Mouse (Mus musculus) kidney, postnatal 36 days (tissue): ENCODE data around the gene Selp.

Experiments used
- DNase-seq, 2 experiments: peaks; one replicate each; pipeline ENCODE4 v3.0.0; 2021 to 2022; ENCODE audit warnings: mixed read lengths in 2 of 2

Gene Selp

GRCm38 (mm10) chr1:164119892-164120776, 5.1 kb downstream of the Selp start:
- DNase-seq, result no peak

DNA sequence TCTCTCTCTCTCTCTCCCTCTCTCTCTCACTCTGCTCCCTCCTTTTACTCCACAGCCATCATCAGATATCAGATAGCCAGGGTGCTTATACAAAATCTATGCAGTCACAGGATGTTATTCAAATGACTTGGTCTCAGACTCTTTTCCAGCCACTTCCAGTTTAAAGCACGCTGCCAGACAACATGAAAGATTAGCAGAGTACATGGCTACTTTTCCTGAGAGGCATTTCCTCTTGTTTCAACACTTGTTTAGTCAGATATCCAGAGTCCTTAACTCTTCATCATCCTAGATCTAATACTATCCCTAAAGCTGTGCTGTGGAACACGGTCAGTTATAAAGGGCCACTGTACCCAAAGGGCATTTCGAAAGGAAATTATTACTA, 5.7 kb downstream of the Selp start:
- no peak for DNase-seq

GRCm38 (mm10) chr1:164123836-164124235, 8.8 kb downstream of the Selp start:
- DNase-seq, result no peak

- no peak for DNase-seq
These were observed 14.9 kb downstream of the Selp start for GRCm38 (mm10) chr1:164130013-164130412.

- DNase-seq, result no peak
These were observed 17.5 kb downstream of the Selp start for GRCm38 (mm10) chr1:164132609-164133008.

GRCm38 (mm10) chr1:164134101-164134500, 19.0 kb downstream of the Selp start:
- DNase-seq, result no peak

DNA sequence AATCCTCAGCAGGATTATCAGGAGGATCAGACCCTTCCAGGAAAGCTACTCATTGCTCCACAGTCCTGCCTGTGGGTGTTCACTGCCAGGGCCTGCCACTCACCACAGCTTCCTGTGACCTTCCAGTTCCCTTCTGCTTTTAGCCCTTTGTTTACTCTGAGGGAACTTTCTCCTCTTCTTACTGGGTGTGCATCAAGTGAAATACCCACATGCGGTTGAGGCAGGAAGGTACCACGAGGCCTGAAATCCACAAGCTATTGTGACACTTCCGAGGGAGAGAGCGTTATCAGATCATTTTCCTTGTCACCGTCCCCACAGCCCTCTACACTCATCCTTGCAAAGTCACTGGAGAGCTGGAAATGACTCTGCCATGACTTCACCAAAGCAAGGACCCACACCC, 20.3 kb downstream of the Selp start:
- DNase-seq, result no peak

GRCm38 (mm10) chr1:164135960-164136359, 20.9 kb downstream of the Selp start:
- no peak for DNase-seq

GRCm38 (mm10) chr1:164136636-164137035, 21.6 kb downstream of the Selp start:
- no peak for DNase-seq

DNA sequence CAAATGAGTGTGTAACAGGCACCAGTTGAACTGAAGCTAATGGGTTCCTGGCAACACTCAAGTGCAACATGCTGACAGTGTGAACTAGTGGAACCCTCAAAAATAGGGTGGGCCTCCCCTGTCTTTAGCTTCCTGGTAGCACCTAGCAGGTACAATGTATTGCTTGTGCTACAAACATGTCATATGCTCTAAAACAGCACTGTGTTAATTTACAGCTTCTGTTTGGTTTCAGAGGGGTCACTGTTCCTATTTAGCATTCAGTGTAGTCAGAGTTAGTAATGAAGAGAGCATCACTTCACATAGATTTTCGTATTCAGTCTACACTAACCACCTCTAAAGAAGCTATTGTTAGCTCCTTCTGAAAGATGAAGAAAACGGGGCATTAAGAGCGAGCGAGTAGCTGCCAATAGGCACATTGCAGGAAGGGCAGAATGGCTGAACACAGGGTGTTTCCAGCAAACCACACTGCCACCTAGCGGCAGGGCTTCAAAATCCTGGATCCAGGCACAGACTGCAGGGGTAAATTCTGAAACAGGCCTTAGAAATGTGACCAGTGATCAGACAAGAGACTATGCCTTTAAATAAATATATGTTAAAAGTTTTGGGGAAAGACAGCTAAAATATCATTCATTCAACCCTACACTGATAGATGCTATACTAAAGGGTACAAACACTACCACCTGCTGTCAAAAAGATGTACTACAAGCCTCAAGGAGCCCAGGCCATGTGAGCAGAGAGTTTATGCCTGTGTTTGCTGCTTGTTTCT, 23.5 kb downstream of the Selp start:
- peak; percentile 69 to 91 for DNase-seq

GRCm38 (mm10) chr1:164139464-164139863, 24.4 kb downstream of the Selp start:
- no peak for DNase-seq

GRCm38 (mm10) chr1:164149083-164149482, 34.0 kb downstream of the Selp start:
- peak in 1 of 2 experiments; percentile 28 for DNase-seq

- DNase-seq, result peak; percentile 14 to 56
These were observed 36.5 kb downstream of the Selp start, which contains the start of gene F5 for GRCm38 (mm10) chr1:164151387-164152088. Gene F5 (plus strand): TSS chr1:164151838.

DNA sequence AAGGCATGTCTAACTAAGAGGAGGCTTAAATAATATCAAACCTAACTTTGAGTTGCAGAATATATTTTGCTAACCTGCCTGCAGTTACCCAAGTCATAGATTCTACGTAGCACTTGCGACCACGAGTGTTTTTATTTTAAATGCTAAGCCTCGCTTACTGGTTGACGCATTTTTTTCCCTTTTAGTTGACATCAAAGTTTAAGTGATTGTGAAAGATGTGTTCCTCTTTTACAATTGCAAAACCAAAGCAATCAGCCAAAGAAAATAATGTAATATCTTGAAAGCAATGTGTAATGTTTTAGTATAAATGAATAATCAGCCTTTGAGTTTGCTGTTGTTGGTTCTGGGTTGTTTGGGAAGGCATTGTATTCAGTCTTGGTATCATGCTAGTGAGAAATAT, 37.8 kb downstream of the Selp start:
- no peak for DNase-seq

- no peak for DNase-seq
These were observed 39.9 kb downstream of the Selp start for GRCm38 (mm10) chr1:164154983-164155382.

DNA sequence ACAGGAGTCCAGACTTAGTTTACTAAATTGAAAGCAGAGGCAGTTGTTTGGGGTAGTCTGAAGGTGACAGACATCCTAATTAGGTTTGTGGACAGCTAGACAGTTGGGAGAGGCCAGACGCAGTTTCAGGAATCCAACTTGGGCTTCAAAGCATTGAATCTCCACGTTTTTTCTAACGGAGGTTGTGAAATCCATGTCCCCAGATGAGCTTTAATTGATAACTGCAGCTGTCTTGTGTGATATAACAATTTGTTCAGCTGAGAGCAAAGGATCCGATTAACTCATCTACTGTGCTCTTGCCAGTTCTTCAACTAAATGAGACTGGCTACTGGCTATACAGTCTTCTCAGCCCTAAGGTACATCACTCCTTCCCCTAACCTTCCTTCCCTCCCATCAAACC, 43.5 kb downstream of the Selp start:
- no peak for DNase-seq

- no peak for DNase-seq
These were observed 44.7 kb downstream of the Selp start for GRCm38 (mm10) chr1:164159781-164160180.

DNA sequence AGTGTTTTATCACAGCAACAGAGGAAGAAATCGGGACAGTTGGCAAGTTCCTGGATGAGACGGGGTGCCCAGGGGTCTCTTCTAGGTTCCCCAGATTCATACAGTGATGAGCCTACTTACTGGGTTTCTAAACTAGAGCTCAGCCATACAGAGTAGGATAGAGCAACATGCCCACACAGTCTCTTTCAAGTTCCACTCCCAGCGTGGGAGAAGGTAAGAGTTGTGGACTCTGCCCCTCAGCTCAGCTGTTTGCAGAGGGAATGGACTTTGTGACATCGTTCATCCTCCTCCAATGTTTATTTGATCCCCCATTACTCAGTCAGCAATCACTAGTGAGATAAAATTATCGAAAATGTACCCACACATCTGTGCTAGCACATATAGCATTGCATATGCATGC, 47.7 kb downstream of the Selp start:
- DNase-seq, result peak; percentile 45 to 47

DNA sequence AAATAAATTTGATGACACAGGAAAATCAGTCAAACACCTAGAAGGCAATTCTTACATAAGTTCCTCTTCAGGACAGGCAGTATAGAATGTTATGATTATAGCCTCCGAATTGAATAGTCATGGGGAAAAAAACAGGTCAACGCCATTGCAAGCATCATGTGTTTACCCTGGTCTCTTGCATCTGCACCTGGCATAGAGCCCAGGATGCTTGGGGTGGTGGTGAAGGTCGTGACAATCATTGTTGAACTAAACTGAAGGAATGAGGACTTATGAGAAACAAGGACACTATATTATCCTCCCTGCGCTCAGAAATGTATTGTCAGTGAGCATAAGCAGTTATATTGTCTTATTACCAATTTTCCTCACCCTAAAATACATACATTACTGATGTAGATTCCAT, 53.8 kb downstream of the Selp start:
- no peak for DNase-seq

DNA sequence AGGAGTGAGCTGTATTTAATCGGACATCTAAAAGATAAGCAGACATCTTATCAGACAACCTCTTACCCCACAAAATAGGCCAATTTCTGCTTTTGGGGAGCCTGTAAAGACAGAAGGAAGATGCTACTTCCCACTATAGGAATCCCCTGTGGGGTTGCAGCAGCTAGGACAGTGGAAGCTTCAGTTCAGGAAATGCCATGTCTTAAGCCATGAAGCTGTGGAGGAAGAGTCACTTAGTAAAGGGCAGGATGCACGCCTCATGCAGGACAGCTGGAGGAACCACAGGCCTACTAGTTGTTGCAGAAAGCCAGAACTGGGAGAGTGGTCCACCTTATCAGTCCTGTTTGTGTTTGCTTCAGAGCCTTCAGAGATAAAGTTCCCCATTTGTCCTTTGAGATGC, 55.4 kb downstream of the Selp start:
- DNase-seq, result no peak

DNA sequence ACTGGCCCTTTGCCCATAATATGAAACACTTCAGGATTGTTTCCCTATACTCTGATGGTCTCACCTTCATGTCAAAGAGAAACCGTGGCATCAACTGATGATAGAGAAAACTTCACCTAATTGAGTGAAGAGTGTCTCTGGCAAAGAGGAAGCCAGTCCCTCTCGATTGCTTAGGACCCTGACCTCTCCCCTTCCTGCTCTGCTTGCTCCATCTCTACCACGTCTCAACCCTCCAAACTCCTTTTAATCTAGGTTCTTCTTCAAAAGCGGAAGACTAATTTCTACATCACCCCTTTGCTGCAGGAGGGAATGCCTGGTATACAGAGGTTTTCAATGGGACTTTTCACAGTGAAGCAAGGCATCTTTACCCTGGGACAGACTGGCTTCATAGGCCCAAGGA, 58.1 kb downstream of the Selp start:
- no peak for DNase-seq

- DNase-seq, result no peak
These were observed 61.8 kb downstream of the Selp start for GRCm38 (mm10) chr1:164176856-164177255.

DNA sequence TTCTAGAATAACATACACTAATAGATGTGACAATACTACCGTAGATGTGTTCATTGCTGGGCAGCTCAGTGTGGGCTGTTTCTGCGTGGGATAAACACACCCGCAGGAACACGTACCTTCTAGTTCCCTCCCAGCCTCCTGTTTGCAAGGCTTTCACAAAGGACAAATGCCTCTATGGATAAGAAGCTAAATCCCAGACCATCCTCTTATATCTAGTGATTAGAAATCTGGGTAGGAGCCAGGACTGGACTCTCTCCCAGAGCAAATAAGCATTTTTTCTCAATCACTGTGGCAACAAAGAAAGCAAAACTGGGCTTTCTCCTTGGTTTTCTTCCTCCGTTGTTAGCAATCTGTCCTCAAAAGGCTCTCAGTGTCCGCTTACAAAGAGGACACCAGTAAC, 63.4 kb downstream of the Selp start:
- no peak for DNase-seq
